Mouse (Mus musculus): ENCODE data around the gene Frmd5.
"Not testable (repeated sequence)": the region's sequence is repeated elsewhere in the genome, so short reads cannot be mapped to it uniquely, and the experiment has no call there.

Frmd5 gene

DNA sequence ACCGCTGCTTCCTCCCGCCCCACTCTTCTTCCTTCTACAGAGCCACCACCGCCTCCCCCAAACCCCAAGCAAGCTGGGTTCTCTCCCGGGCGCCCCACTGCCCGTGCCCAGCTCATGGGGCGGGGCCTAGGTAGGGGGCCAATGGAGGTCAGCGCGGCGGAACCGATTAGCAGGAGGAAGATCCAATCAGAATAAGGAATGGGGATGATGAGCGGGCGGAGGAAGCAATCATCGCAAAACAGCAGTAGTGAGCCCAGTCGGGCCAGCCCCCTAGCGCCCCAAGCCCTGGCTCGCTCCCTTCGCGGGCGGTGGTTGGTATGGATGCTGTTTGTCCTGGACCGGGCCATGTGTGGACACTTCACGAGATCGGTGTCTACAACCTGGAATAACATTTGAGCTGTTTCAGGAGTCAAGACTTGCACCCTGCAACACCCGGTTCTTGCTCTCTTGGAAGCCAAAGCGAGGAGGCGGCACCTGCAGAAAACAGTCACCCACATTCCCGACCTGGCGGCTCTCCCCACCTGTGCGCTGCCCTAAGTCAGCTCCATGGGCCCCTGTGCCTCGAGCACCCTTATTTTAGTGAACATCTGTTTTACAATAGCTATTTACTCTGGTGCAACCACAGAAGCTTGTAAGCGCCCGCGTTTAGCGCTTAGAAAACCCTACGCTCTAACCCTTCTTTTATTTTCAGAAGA lies at the start of gene Frmd5:
Gene Frmd5, minus strand, starts transcription at position 129 of the 695 bp plus-strand sequence.
- peak; percentile 80 for DNase-seq (ENCODE audit: low read depth, low spot score)

DNA sequence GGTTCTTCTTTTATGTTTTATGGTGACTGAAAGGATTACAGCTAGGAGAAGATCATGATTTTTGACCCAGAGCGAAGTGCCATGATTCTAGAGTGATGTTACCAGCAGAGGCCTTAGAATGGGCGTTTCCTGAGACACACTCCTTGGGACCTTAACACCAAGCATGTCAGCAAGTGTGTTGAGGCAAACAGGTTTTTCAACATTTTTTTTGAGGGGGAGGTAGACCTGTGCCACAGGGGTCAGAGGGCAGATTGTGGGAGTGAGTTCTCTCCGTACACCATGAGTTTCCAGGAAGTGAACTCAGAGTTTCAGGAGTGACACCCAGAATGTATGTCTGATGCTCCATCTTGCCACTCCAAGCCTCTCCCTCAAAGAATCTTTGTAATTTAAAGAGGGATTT lies 47.1 kb upstream of the Frmd5 start:
- no peak for DNase-seq (ENCODE audit: low read depth, low spot score)

GRCm38 (mm10) chr2:121852045-121852444 lies 45.2 kb upstream of the Frmd5 start:
- DNase-seq (ENCODE audit: low read depth, low spot score) = no peak

GRCm38 (mm10) chr2:121846050-121846449 lies 39.2 kb upstream of the Frmd5 start:
- no peak for DNase-seq (ENCODE audit: low read depth, low spot score)

- no peak for DNase-seq (ENCODE audit: low read depth, low spot score)
These were observed 35.4 kb upstream of the Frmd5 start for GRCm38 (mm10) chr2:121842249-121842648.

GRCm38 (mm10) chr2:121841453-121841852 lies 34.6 kb upstream of the Frmd5 start:
- DNase-seq (ENCODE audit: low read depth, low spot score) = no peak

GRCm38 (mm10) chr2:121834926-121835325 lies 28.0 kb upstream of the Frmd5 start:
- DNase-seq (ENCODE audit: low read depth, low spot score) = no peak

GRCm38 (mm10) chr2:121832484-121832894 lies 25.6 kb upstream of the Frmd5 start:
- peak; percentile 39 for DNase-seq (ENCODE audit: low read depth, low spot score)

- no peak for DNase-seq (ENCODE audit: low read depth, low spot score)
These were observed 21.5 kb upstream of the Frmd5 start for GRCm38 (mm10) chr2:121828411-121828810.

GRCm38 (mm10) chr2:121826189-121826588 lies 19.3 kb upstream of the Frmd5 start:
- DNase-seq (ENCODE audit: low read depth, low spot score) = no peak

GRCm38 (mm10) chr2:121824653-121825052 lies 17.8 kb upstream of the Frmd5 start:
- DNase-seq (ENCODE audit: low read depth, low spot score) = no peak

DNA sequence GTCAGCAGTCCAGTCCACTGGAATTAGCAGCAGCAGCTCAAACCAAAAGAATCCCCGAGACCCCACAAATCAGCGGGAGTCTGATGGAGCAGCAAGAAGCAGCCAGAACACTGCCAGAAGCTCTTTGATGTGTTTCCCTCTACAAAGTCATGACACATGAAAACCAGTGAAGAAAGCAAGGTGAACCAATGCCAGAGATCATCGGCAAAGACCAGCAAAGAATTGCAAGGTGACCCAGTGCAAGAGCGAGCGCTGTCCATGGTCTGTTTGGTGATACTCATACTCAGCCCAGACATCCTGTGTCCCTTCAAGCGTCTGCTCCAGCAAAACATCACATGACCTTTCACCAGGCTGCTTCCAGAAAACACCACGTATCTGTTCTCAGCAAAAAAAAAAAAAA lies 14.9 kb upstream of the Frmd5 start:
- DNase-seq (ENCODE audit: low read depth, low spot score) = no peak

- not testable (repeated sequence) for DNase-seq (ENCODE audit: low read depth, low spot score)
These were observed 4.0 kb upstream of the Frmd5 start for GRCm38 (mm10) chr2:121810876-121811275.

GRCm38 (mm10) chr2:121809126-121809525 lies 2.2 kb upstream of the Frmd5 start:
- no peak for DNase-seq (ENCODE audit: low read depth, low spot score)

DNA sequence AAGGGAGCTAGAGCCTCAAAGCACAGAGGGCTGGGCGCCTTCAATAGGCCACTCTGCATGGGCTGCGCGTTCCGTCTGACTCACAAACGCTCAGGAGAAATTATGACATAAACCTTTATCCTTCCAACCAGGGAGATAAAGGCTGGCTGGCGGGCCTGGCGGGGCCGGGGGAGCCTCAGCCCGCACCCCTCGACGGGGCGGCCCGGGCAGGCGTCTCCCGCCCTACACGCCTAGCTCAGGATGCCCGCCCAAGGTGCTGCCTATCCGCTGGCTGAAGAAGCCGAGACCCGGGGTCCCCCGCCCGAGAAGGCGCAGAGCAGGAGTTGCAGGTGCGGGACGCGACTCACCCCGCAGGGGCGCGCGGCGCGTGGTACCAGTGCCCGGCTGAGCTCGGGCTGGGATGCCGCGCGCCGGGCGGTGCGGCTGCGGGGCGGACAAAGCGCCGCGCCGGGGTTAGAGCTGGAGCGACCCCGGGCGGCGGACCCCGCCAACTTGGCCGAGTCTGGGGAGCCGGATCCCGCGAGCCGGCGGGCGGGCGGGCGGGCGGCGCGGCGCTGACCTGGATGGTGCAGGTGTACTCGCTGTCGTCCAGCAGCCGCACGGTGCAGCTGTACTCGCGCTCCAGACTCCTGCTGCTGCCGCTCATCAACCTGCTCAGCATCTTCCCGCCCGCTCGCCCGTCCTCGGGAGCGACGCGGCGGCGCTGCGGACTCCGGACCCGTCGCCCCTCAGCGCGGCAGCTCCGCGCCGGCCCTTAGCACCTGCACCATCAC lies 530 bp downstream of the Frmd5 start:
- peak; percentile 14 for DNase-seq (ENCODE audit: low read depth, low spot score)

DNA sequence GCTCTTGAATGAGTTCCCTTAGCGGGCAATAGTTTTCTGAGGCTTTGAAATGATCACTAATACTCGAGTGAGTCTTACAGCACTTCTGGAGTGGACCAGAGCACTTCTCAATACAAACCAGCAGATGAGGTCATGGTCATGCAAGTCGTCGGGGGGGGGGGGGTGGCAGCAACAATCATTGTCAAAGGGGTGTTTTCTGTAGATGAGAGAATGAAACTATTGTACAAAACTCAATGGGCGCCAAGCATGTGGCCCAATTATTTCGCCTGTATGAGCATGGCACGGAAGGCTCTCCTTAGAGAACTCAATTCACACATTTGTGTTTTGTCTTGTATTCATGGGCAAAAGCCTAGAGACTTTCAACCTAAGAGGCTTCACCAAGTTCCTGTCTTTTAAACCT lies 7.8 kb downstream of the Frmd5 start:
- DNase-seq (ENCODE audit: low read depth, low spot score) = no peak

DNA sequence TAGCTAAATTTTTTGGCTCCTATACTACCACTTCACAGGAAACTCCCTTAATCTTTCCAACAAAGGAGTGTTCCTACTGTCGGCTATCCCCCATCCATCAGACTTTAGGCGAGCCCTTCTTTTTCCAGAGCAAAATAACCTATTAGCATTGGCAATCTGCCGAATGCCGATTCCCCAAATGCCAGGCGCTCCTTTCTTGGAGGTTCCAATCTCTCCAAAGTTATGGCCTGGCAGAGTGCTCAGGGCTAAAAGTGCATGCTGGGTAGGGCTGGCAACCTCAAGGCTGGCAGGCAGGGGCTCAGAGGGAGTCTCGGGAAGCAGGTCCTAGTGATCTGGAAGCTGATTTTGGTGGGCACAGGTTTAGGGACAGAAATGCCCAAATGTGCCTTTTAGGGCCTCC lies 10.9 kb downstream of the Frmd5 start:
- no peak for DNase-seq (ENCODE audit: low read depth, low spot score)

DNA sequence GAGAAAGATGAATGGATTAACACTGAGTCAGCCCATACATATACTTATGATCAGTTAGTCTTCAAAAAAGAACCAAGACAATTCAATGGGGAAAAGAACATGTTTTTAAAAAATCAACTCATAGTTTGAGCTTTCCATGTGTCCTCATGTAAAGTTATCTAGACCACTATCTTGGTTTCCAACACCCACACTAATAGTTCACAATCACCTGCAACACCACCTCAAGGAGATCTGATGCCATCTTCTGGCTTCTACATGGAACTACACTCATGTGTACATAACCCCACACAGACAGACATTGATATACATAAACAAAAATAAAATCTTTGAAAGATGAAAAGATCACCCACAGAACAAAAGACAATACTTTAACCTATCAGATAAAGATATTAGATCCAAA lies 17.1 kb downstream of the Frmd5 start:
- DNase-seq (ENCODE audit: low read depth, low spot score) = no peak

DNA sequence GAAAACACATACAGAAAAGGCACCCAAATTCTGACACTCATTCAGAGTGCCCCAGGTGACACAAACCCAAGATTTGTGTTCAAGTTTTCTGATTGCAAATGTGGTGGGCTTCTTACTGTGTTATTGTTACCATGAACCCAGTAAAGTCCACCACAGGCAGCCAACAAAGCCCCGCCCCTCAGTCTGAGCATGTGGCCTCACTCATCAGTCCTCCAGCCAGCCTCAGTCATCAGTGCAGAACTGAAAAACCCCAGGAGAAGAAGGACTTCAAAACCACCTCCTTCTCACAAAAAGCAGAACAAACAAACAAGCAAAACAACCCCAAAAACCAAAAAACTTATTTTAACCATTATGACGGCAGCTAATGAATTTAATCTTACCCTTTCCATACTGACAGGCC lies 18.5 kb downstream of the Frmd5 start:
- no peak for DNase-seq (ENCODE audit: low read depth, low spot score)

DNA sequence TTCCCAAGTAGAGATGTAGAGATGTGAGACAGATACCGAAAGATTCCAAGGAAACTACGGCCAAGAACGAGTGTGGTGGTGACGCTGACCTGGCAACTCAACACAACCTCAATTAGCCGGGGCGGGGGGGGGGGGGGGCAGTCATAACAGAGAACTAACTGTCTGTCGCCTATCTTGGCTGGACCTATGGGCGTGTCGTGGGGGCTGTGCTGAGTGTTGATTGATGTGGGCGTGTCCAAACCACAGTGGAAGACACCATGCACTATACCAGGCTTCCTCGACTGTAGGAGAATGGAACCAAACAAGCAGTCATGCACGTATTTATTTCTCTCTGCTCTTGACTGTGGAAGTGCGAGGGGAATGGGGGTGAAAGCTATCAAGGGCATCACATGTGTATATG lies 19.1 kb downstream of the Frmd5 start:
- DNase-seq (ENCODE audit: low read depth, low spot score) = no peak

- no peak for DNase-seq (ENCODE audit: low read depth, low spot score)
These were observed 19.6 kb downstream of the Frmd5 start for GRCm38 (mm10) chr2:121787271-121787670.

GRCm38 (mm10) chr2:121776219-121776618 lies 30.7 kb downstream of the Frmd5 start:
- no peak for DNase-seq (ENCODE audit: low read depth, low spot score)

- DNase-seq (ENCODE audit: low read depth, low spot score) = no peak
These were observed 42.0 kb downstream of the Frmd5 start for GRCm38 (mm10) chr2:121764851-121765250.
